Mouse (Mus musculus) hindbrain, embryonic 14.5 days (tissue): ENCODE measurements at regions not wholly inside any gene's neighbourhood (a gene's known extent, or its start where the extent isn't known, plus 50 kb on each side); places are given as distances from the start of the nearest gene placed in this dataset.

ENCODE experiments used
- ATAC-seq: fragments of 200-750 bp; cut with Nextera tagmentation; 2 replicates; pipeline ENCODE4 v1.8.0; 2017; ENCODE audit warnings: moderate number of reproducible peaks, mild to moderate bottlenecking, moderate TSS enrichment, moderate library complexity; ENCODE audit not compliant: low FRiP score
- DNase-seq: peaks from one replicate; pipeline ENCODE4 v3.0.0-alpha.2; 2015; ENCODE audit warnings: low spot score
- H3K27ac ChIP-seq: fragments of 300-500 bp; sonication (generic); 2 replicates; pipeline ENCODE4 v1.5.1; 2014; ENCODE audit warnings: mild to moderate bottlenecking, moderate library complexity
- H3K27me3 ChIP-seq: fragments of 300-500 bp; sonication (generic); 2 replicates; pipeline ENCODE4 v1.6.1; 2014; ENCODE audit warnings: mild to moderate bottlenecking, low read length, mixed read lengths; ENCODE audit not compliant: control insufficient read depth, insufficient read depth
- H3K36me3 ChIP-seq: fragments of 300-500 bp; sonication (generic); replicated peaks from 2 replicates; pipeline ENCODE4 v1.6.1; 2014; ENCODE audit not compliant: control insufficient read depth, insufficient read depth
- H3K4me1 ChIP-seq: fragments of 300-500 bp; sonication (generic); replicated peaks from 2 replicates; pipeline ENCODE4 v1.6.1; 2014; ENCODE audit warnings: antibody characterized with exemption, low read length, mixed read lengths; ENCODE audit not compliant: control insufficient read depth, insufficient read depth
- H3K4me2 ChIP-seq: fragments of 300-500 bp; sonication (generic); replicated peaks from 2 replicates; pipeline ENCODE4 v1.6.1; 2014; ENCODE audit warnings: mild to moderate bottlenecking, moderate library complexity
- H3K4me3 ChIP-seq: fragments of 300-500 bp; sonication (generic); replicated peaks from 2 replicates; pipeline ENCODE4 v1.5.1; 2014; ENCODE audit warnings: mild to moderate bottlenecking, low read length
- H3K9ac ChIP-seq: fragments of 300-500 bp; sonication (generic); 2 replicates; pipeline ENCODE4 v1.6.1; 2014
- H3K9me3 ChIP-seq: fragments of 300-500 bp; sonication (generic); 2 replicates; pipeline ENCODE4 v1.6.1; 2016; ENCODE audit warnings: low read length; ENCODE audit not compliant: control insufficient read depth
- WGBS: fragments of 180-500 bp; shearing (Covaris S2); extraction: QIAGEN DNeasy Blood & Tissue Kit; methylation state at CpG from one replicate; pipeline ENCODE4 v1.1.7; 2014; 5-methylcytosine and 5-hydroxymethylcytosine counted together

GRCm38 (mm10) chr17:45208596-45209386, 224.7 kb downstream of the Cdc5l start:
- ATAC-seq = no peak; the same call in 1 of the 2 replicates
- 38% methylated on average over 14 of the region's 14 CpGs for WGBS
- H3K4me2 ChIP-seq = no peak overlapping the region

GRCm38 (mm10) chr17:45195779-45196178, 237.8 kb downstream of the Cdc5l start:
- H3K9ac ChIP-seq = no peak overlapping the region
- no peak for DNase-seq
- 96% methylated on average over 6 of the region's 6 CpGs for WGBS
- H3K9me3 ChIP-seq = 0 out of 2 replicates have a peak, but pooled peaks cover 4% of the 10 kb centered on the region
- H3K27ac ChIP-seq = no peak overlapping the region
- H3K4me2 ChIP-seq = no peak overlapping the region
- H3K4me3 ChIP-seq = no peak overlapping the region
- no peaks in the 10 kb centered on the region for H3K36me3 ChIP-seq
- ATAC-seq = no peak
- H3K27me3 ChIP-seq = no peaks in the 10 kb centered on the region
- no peaks in the 10 kb centered on the region for H3K4me1 ChIP-seq

More at GRCm38 (mm10) chr17:45208596-45209386, 224.7 kb downstream of the Cdc5l start:
- no peak for DNase-seq
- H3K9me3 ChIP-seq = no peaks in the 10 kb centered on the region
- H3K27ac ChIP-seq = no peak overlapping the region
- H3K36me3 ChIP-seq = no peaks in the 10 kb centered on the region
- H3K4me3 ChIP-seq = no peak overlapping the region
- H3K27me3 ChIP-seq = no peaks in the 10 kb centered on the region
- no peak overlapping the region for H3K9ac ChIP-seq
- H3K4me1 ChIP-seq = peaks cover 6% of the 10 kb centered on the region; the same call in 1 of the 2 replicates

- DNase-seq (no peak), ATAC-seq (no peak)
- 0 out of 2 replicates have a peak, but pooled peaks cover 4% of the 10 kb centered on the region for H3K9me3 ChIP-seq
- H3K36me3 ChIP-seq = no peaks in the 10 kb centered on the region
- H3K4me2 ChIP-seq = no peak overlapping the region
- H3K27ac ChIP-seq = no peak overlapping the region
- H3K9ac ChIP-seq = no peak overlapping the region
- no peaks in the 10 kb centered on the region for H3K27me3 ChIP-seq
- 68% methylated on average over 13 of the region's 13 CpGs for WGBS
- no peak overlapping the region for H3K4me3 ChIP-seq
- H3K4me1 ChIP-seq = no peaks in the 10 kb centered on the region
Measured at GRCm38 (mm10) chr17:45194786-45195281, 238.7 kb downstream of the Cdc5l start.

GRCm38 (mm10) chr17:45193456-45194025, 240.0 kb downstream of the Cdc5l start:
- Histone ChIP-seq H3K9ac (no peak overlapping the region), H3K27ac (no peak overlapping the region), H3K4me2 (no peak overlapping the region), H3K4me1 (no peaks in the 10 kb centered on the region), H3K4me3 (no peak overlapping the region), H3K27me3 (no peaks in the 10 kb centered on the region), H3K36me3 (no peaks in the 10 kb centered on the region), H3K9me3 (0 out of 2 replicates have a peak, but pooled peaks cover 4% of the 10 kb centered on the region)
- no peak for DNase-seq
- ATAC-seq = no peak
- 68% methylated on average over 11 of the region's 11 CpGs for WGBS

GRCm38 (mm10) chr17:45187402-45187801, 246.1 kb downstream of the Cdc5l start:
- DNase-seq (no peak), ATAC-seq (no peak)
- Histone ChIP-seq H3K9ac (no peak overlapping the region), H3K9me3 (peaks cover 8% of the 10 kb centered on the region; the same call in 1 of the 2 replicates), H3K27ac (no peak overlapping the region), H3K4me1 (no peaks in the 10 kb centered on the region), H3K4me2 (no peak overlapping the region), H3K36me3 (no peaks in the 10 kb centered on the region), H3K4me3 (no peak overlapping the region), H3K27me3 (no peaks in the 10 kb centered on the region)
- 79% methylated on average over 7 of the region's 7 CpGs for WGBS

GRCm38 (mm10) chr17:45176340-45176739, 257.2 kb downstream of the Cdc5l start:
- Histone ChIP-seq H3K27ac (no peak overlapping the region), H3K4me2 (no peak overlapping the region), H3K36me3 (no peaks in the 10 kb centered on the region), H3K4me1 (no peaks in the 10 kb centered on the region), H3K9me3 (0 out of 2 replicates have a peak, but pooled peaks cover 10% of the 10 kb centered on the region), H3K4me3 (no peak overlapping the region), H3K9ac (no peak overlapping the region), H3K27me3 (no peaks in the 10 kb centered on the region)
- no peak for DNase-seq
- 71% methylated on average over 4 of the region's 4 CpGs for WGBS
- no peak for ATAC-seq

GRCm38 (mm10) chr17:45169257-45169994, 264.1 kb downstream of the Cdc5l start:
- H3K27me3 ChIP-seq = no peaks in the 10 kb centered on the region
- H3K4me2 ChIP-seq = no peak overlapping the region
- no peaks in the 10 kb centered on the region for H3K36me3 ChIP-seq
- H3K9me3 ChIP-seq = no peaks in the 10 kb centered on the region
- 55% methylated on average over 10 of the region's 10 CpGs for WGBS
- H3K4me3 ChIP-seq = no peak overlapping the region
- H3K9ac ChIP-seq = no peak overlapping the region
- H3K4me1 ChIP-seq = peaks cover 8% of the 10 kb centered on the region
- 0 out of 2 replicates have a peak overlapping the region, but pooled peaks have one; percentile 32 for H3K27ac ChIP-seq
- ATAC-seq (no peak), DNase-seq (no peak)
